ENCODE assay signal across 8 mouse cellular contexts in genomic region chrX:50572191-50573095, GRCm38 (mm10).
DNase-seq lines count a peak whose midpoint lies in the region; ATAC-seq and TF ChIP-seq lines count a peak whose summit lies in the region.
"Not testable (repeated sequence)": the region's sequence is repeated elsewhere in the genome, so short reads cannot be mapped to it uniquely, and the experiment has no call there.

No protein-coding gene starts in this region.

- not testable (repeated sequence) for H3K4me3 ChIP-seq in forebrain, embryonic 14.5 days (ENCODE audit: low read depth, low read length); kidney, adult 2 months (ENCODE audit: insufficient read depth, low read depth, low read length)
- peak overlapping the region; percentile 16 for H3K4me3 ChIP-seq in midbrain, embryonic 10.5 days

- H3K27me3 ChIP-seq in forebrain, embryonic 14.5 days (replicated peaks; ENCODE audit: control insufficient read depth, insufficient read depth, low read length); kidney, adult 2 months (replicated peaks; ENCODE audit: control insufficient read depth, insufficient read depth, low read length); midbrain, embryonic 10.5 days (ENCODE audit: low read depth, poor library complexity, severe bottlenecking): not testable (repeated sequence)

- H3K4me1 ChIP-seq in forebrain, embryonic 14.5 days (ENCODE audit: control insufficient read depth, insufficient read depth, low read length); kidney, adult 2 months (ENCODE audit: control insufficient read depth, insufficient read depth, low read length); midbrain, embryonic 10.5 days: not testable (repeated sequence)

- H3K9ac ChIP-seq in forebrain, embryonic 14.5 days (ENCODE audit: low read length) = not testable (repeated sequence)

- H3K4me2 ChIP-seq in forebrain, embryonic 14.5 days (ENCODE audit: low read length) = not testable (repeated sequence)

- not testable (repeated sequence) for H3K9me3 ChIP-seq in forebrain, embryonic 14.5 days (replicated peaks; ENCODE audit: control insufficient read depth, low read length); midbrain, embryonic 10.5 days (replicated peaks)

- H3K36me3 ChIP-seq in forebrain, embryonic 14.5 days (ENCODE audit: control insufficient read depth, insufficient read depth, low read length); kidney, adult 2 months (ENCODE audit: control insufficient read depth, insufficient read depth, low read length): not testable (repeated sequence)
- peaks cover 29% of the 10 kb centered on the region for H3K36me3 ChIP-seq in midbrain, embryonic 10.5 days

- not testable (repeated sequence) for H3K27ac ChIP-seq in forebrain, embryonic 14.5 days (ENCODE audit: low read depth, low read length); kidney, adult 2 months (ENCODE audit: insufficient read depth, low read depth, low read length); midbrain, embryonic 10.5 days (replicated peaks)

- DNase-seq in CD4-positive, CD25-positive, alpha-beta regulatory T cell, adult 2 months (ENCODE audit: low read depth, low spot score) = peak; percentile 16
- DNase-seq in brain, embryonic 14.5 days (ENCODE audit: low read depth) = peak; percentile 83
- DNase-seq in forebrain, embryonic 14.5 days (ENCODE audit: low spot score) = peak; percentile 61
- peak; percentile 23 to 88 for DNase-seq in heart, postnatal 10 days
- DNase-seq in kidney, adult 2 months = peak; percentile 14
- peak; percentile 49 for DNase-seq in liver
- peak; percentile 31 for DNase-seq in midbrain, embryonic 10.5 days (ENCODE audit: low spot score)
- DNase-seq in ovary, postnatal 36 days (ENCODE audit: low spot score) = peak; percentile 78

- ATAC-seq in forebrain, embryonic 14.5 days = not testable (repeated sequence)

- TF ChIP-seq POLR2A in brain, embryonic 14.5 days (IDR thresholded peaks at IDR 0.05; ENCODE audit: borderline replicate concordance, extremely low read depth, insufficient read depth, insufficient read length, poor library complexity, severe bottlenecking); kidney, adult 2 months (IDR thresholded peaks at IDR 0.05; ENCODE audit: low read depth, low read length): not testable (repeated sequence)

- 66% methylated on average over 14 of the region's 14 CpGs for WGBS in forebrain, embryonic 14.5 days
- WGBS in kidney, adult 2 months = 92% methylated on average over 14 of the region's 14 CpGs
- WGBS in midbrain, embryonic 10.5 days = 63% methylated on average over 14 of the region's 14 CpGs

- peak; percentile 49; the same call in 1 of the 2 replicates for TF ChIP-seq CTCF in brain, embryonic 14.5 days (IDR thresholded peaks at IDR 0.05; ENCODE audit: borderline replicate concordance, extremely low read depth, insufficient read depth, insufficient read length)
- TF ChIP-seq CTCF in kidney, adult 2 months (conservative IDR thresholded peaks at IDR 0.05; ENCODE audit: insufficient read depth, insufficient read length, low read depth, low read length) = 0 out of 2 replicates have a peak, but pooled peaks have one; percentile 2

- intact Hi-C loops in heart, postnatal 10 days (cut with DNase I) = not testable (repeated sequence)

Comparison
In these comparisons a context has a peak if more than half of its experiments do, and no peak if none do; other contexts are left out.
1. DNase-seq: peak in every context shown above with its lines; median percentile 83 in brain, embryonic 14.5 days; 78 in ovary, postnatal 36 days; 61 in forebrain, embryonic 14.5 days; 56 in heart, postnatal 10 days; 49 in liver; 31 in midbrain, embryonic 10.5 days; 16 in CD4-positive, CD25-positive, alpha-beta regulatory T cell, adult 2 months; 14 in kidney, adult 2 months.